Mouse (Mus musculus) embryonic facial prominence, embryonic 14.5 days (tissue): ENCODE results near the gene Fdxr. TPM values are rescaled to one million over a fixed set of nuclear protein-coding genes. Genes with fewer than 3 reads are reported as not detected.

ENCODE experiments used
- ATAC-seq: fragments of 200-750 bp; cut with Nextera tagmentation; 2 replicates; pipeline ENCODE4 v1.8.0; 2017; ENCODE audit warnings: low read depth, moderate number of reproducible peaks, moderate TSS enrichment
- DNase-seq: peaks from one replicate; pipeline ENCODE4 v3.0.0-alpha.2; 2015; ENCODE audit warnings: low spot score
- H3K27ac ChIP-seq: fragments of 300-500 bp; sonication (generic); replicated peaks from 2 replicates; pipeline ENCODE4 v1.5.1; 2014; ENCODE audit warnings: low read depth, mild to moderate bottlenecking, low read length, moderate library complexity
- H3K27me3 ChIP-seq: fragments of 300-500 bp; sonication (generic); replicated peaks from 2 replicates; pipeline ENCODE4 v1.6.1; 2014; ENCODE audit warnings: low read length; ENCODE audit not compliant: control insufficient read depth, insufficient read depth
- H3K36me3 ChIP-seq: fragments of 300-500 bp; sonication (generic); 2 replicates; pipeline ENCODE4 v1.6.1; 2014; ENCODE audit warnings: low read length, mixed read lengths; ENCODE audit not compliant: control insufficient read depth, insufficient read depth
- H3K4me1 ChIP-seq: fragments of 300-500 bp; sonication (generic); 2 replicates; pipeline ENCODE4 v1.6.1; 2014; ENCODE audit warnings: antibody characterized with exemption, low read length; ENCODE audit not compliant: control insufficient read depth, insufficient read depth
- H3K4me2 ChIP-seq: fragments of 300-500 bp; sonication (generic); 2 replicates; pipeline ENCODE4 v1.6.1; 2014; ENCODE audit warnings: low read depth, mild to moderate bottlenecking, low read length, moderate library complexity, mixed read lengths
- H3K4me3 ChIP-seq: fragments of 300-500 bp; sonication (generic); 2 replicates; pipeline ENCODE4 v1.5.1; 2014; ENCODE audit warnings: low read depth, mild to moderate bottlenecking, low read length
- H3K9ac ChIP-seq: fragments of 300-500 bp; sonication (generic); 2 replicates; pipeline ENCODE4 v1.6.1; 2014; ENCODE audit warnings: low read depth, mild to moderate bottlenecking, low read length, moderate library complexity, mixed read lengths
- H3K9me3 ChIP-seq: fragments of 300-500 bp; sonication (generic); 2 replicates; pipeline ENCODE4 v1.6.1; 2016; ENCODE audit warnings: low read length; ENCODE audit not compliant: control insufficient read depth
- WGBS: fragments of 180-500 bp; shearing (Covaris S2); extraction: QIAGEN DNeasy Blood & Tissue Kit; methylation state at CpG from one replicate; pipeline ENCODE4 v1.1.7; 2014; 5-methylcytosine and 5-hydroxymethylcytosine counted together
- polyA plus RNA-seq: library from polyadenylated mRNA; unstranded; fragments of >200 nt; fragmentation: Nextera tagmentation; extraction: Ambion mirVana; gene quantifications from 2 replicates; pipeline ENCODE4 v1.2.1, GENCODE M21; 2014

The Fdxr gene
- polyA plus RNA-seq, 1 experiment from 2014 or later = 10.4 TPM

DNA sequence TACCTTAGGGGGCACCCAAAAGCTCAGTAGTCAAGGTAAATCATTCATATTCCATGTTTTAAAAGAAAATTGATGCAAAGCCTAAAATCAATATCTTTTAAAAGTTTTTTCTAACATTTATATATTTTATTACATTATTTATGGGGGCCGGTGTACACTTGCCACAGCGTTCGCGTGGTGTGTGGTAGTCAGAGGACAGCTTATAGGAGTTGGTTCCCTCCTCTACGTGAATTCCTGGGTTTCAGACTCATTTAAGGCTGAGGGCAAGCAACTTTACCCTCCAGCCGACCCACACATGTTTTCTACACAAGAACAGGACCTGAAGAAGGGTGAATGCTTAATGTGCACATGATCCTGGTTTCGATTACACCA is 740 bp upstream of the Fdxr start:
- peak overlapping the region; percentile 85 for H3K27ac ChIP-seq
- WGBS = 17% methylated on average over 7 of the region's 7 CpGs
- H3K4me3 ChIP-seq = peak overlapping the region; percentile 60

DNA sequence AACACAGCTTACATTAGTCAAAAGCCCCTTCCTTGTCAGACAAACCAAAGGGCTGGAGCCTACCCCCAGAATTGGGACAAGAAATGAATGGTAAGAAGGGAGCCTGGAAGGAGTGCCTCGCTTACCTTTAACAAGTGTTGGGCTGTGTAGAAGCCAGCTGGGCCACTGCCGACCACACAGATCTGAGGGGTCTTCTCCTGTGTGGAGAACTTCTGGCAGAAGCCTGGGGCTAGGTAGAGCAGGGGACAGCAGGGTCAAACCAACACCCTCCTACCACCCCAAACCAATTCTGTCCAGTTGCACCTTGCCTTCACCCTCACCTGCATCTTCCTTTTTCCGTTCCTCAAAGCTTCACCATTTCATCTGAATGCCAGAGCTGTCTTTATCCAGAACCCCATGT is 896 bp downstream of the Fdxr start:
- Histone ChIP-seq H3K9ac (peak overlapping the region; percentile 76; the same call in 1 of the 2 replicates), H3K4me2 (peak overlapping the region; percentile 80), H3K27me3 (no peaks in the 10 kb centered on the region), H3K4me3 (peak overlapping the region; percentile 60), H3K4me1 (peaks cover 15% of the 10 kb centered on the region), H3K9me3 (no peaks in the 10 kb centered on the region), H3K27ac (no peak overlapping the region), H3K36me3 (no peaks in the 10 kb centered on the region)
- DNase-seq = no peak
- ATAC-seq = no peak
- 53% methylated on average over 3 of the region's 3 CpGs for WGBS

More for the DNA sequence above, 740 bp upstream of the Fdxr start:
- Histone ChIP-seq H3K4me1 (peaks cover 15% of the 10 kb centered on the region), H3K4me2 (peak overlapping the region; percentile 71), H3K27me3 (no peaks in the 10 kb centered on the region), H3K9me3 (no peaks in the 10 kb centered on the region), H3K36me3 (no peaks in the 10 kb centered on the region), H3K9ac (peak overlapping the region; percentile 72)
- DNase-seq (no peak), ATAC-seq (no peak)

DNA sequence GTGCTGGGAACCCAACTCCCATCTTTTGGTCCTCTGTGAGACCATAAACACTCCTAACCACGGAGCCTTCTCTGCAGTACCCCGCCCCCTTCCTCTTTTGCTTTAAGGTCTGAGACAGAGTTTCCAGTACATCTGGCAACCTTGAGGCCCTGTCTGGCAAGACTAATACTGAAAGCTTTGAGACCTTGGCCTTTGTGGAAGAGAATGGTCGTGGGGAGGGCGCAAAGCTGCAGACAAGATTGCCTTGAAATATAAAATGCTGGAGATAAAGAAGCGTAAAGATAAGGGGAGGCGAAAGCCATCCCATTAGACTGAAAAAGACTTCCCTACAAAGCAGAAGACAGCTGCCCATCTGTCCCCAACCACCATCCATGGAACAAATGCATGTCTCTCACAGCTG is 1.3 kb downstream of the Fdxr start:
- Histone ChIP-seq H3K27me3 (no peaks in the 10 kb centered on the region), H3K4me3 (no peak overlapping the region), H3K36me3 (no peaks in the 10 kb centered on the region), H3K9ac (0 out of 2 replicates have a peak overlapping the region, but pooled peaks have one; percentile 76), H3K27ac (no peak overlapping the region), H3K4me2 (0 out of 2 replicates have a peak overlapping the region, but pooled peaks have one; percentile 80), H3K9me3 (no peaks in the 10 kb centered on the region), H3K4me1 (peaks cover 15% of the 10 kb centered on the region)
- no peak for ATAC-seq
- WGBS = 78% methylated on average over 6 of the region's 6 CpGs
- DNase-seq = no peak

DNA sequence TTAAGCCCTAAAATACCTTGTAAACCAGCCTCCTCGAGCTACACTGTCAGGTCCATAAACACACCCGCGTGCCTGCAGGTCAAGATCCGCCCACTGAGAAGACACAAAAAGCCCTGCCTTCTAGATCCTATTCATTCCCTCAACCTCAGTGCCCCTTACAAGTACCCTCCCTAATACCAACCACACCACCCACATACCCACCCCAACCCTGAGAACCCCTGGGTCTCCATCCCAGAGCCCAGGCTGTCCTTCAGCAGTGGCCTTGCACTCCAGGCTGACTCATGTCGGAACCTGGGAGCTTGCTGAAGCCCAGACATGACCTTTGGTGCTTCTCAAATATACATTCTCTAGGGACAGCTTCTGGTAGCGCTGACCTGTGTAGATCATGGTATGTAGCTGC is 2.1 kb downstream of the Fdxr start:
- Histone ChIP-seq H3K4me1 (peaks cover 15% of the 10 kb centered on the region), H3K4me2 (no peak overlapping the region), H3K9me3 (no peaks in the 10 kb centered on the region), H3K4me3 (no peak overlapping the region), H3K27me3 (no peaks in the 10 kb centered on the region), H3K9ac (no peak overlapping the region), H3K36me3 (no peaks in the 10 kb centered on the region), H3K27ac (no peak overlapping the region)
- DNase-seq (no peak), ATAC-seq (no peak)
- 90% methylated on average over 6 of the region's 6 CpGs for WGBS

DNA sequence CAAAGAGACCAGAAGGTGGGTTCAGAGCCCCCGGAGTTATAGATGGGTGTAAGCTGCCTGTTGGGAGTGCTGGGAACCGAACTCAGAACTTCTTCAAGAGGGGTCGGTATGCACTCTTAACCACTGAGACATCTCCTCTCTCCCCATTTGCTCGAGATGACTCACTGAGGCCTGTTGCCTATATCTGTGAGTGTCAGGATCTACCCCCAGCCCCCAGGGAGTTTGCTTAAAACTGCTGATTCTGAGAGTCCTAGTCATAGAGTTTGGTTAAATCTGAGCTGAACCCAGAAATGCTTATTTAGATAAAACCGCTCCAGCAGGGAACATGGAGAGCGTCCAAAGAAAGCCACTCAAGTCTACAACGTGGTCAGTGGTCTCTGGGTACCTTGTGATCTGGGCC is 2.7 kb downstream of the Fdxr start:
- ATAC-seq = no peak
- 79% methylated on average over 7 of the region's 7 CpGs for WGBS

DNA sequence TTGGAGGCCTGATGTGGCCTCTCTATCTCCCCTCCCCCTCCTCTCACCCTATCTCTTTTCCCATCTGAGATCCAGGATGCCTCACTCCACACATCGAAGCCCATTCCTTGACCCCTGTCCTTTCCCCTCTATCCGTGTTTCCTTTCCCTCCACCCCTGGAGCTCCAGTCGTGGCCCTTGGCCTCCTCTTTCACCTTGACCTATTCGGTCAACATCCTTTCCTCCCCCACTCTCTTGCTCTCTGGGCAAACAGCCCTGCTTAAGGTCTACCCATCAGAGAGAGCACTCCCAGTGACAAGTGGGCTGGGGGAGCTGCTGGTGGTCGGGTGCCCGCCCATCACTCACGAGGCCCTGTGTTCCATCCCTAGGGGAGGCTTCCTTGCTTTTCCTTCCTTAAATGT is 3.1 kb downstream of the Fdxr start:
- Histone ChIP-seq H3K9me3 (no peaks in the 10 kb centered on the region), H3K9ac (no peak overlapping the region), H3K36me3 (peaks cover 9% of the 10 kb centered on the region; the same call in 1 of the 2 replicates), H3K27me3 (peaks cover 2% of the 10 kb centered on the region), H3K4me3 (no peak overlapping the region), H3K27ac (no peak overlapping the region), H3K4me2 (no peak overlapping the region), H3K4me1 (peaks cover 15% of the 10 kb centered on the region)
- WGBS = 50% methylated on average over 7 of the region's 7 CpGs
- DNase-seq = no peak
- ATAC-seq = no peak

More for the DNA sequence above, 2.7 kb downstream of the Fdxr start:
- Histone ChIP-seq H3K27me3 (no peaks in the 10 kb centered on the region), H3K27ac (no peak overlapping the region), H3K36me3 (peaks cover 5% of the 10 kb centered on the region; the same call in 1 of the 2 replicates), H3K9me3 (no peaks in the 10 kb centered on the region), H3K4me3 (no peak overlapping the region), H3K9ac (no peak overlapping the region), H3K4me2 (no peak overlapping the region), H3K4me1 (peaks cover 15% of the 10 kb centered on the region)
- no peak for DNase-seq

DNA sequence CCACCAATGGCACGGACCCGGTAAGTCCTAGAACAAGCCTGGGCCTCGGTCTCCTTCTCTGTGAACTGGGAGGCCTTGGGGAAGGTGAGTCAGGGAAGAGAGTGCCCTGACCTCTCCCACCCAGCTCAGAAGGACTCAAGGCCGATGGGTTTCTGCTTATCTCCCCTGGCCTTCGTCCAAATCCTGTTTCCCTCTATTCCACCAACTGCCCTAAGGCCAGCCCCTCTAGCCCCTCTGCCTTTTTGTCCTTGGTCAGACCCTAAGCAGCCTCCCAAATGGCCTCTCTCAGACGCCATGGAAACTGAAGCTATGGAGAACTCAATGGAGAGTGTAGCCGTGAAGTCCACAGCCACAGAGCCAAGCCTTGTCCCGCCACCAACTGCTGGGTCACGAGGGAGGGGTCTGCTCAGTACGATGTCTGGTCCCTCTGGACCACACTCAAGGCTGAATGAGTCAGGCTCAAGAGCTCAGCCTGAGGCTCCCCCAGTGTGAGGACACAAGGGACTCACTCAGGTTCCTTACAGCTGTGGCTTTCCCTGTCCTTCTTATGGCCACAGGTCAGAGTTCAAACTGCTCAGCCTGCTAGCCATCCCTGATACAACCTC is 3.9 kb downstream of the Fdxr start:
- DNase-seq = no peak
- 65% methylated on average over 10 of the region's 10 CpGs for WGBS
- Histone ChIP-seq H3K9me3 (no peaks in the 10 kb centered on the region), H3K27me3 (peaks cover 9% of the 10 kb centered on the region), H3K4me1 (peaks cover 12% of the 10 kb centered on the region), H3K4me3 (no peak overlapping the region), H3K9ac (no peak overlapping the region), H3K4me2 (no peak overlapping the region), H3K36me3 (peaks cover 15% of the 10 kb centered on the region; the same call in 1 of the 2 replicates), H3K27ac (no peak overlapping the region)
- no peak for ATAC-seq

DNA sequence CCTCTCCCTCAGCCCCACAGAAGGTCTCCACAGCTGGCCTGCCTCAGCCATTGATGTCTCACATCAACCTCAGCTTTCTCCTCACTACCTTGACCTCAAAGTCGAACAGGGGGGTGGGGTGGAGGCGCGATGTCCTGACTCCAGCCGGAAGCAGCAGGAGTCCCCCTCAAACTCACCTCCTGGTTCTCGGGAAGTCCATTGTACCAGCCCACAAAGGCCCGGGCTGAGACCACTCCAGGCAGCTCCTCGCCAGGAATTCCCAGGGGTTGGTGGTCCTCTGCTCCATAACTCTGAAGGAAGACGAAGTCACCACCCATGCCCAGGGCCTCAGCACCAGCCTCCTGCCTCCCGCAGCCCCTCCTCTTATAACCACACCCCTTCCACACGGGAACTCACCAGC is 5.4 kb downstream of the Fdxr start:
- no peak for ATAC-seq

DNA sequence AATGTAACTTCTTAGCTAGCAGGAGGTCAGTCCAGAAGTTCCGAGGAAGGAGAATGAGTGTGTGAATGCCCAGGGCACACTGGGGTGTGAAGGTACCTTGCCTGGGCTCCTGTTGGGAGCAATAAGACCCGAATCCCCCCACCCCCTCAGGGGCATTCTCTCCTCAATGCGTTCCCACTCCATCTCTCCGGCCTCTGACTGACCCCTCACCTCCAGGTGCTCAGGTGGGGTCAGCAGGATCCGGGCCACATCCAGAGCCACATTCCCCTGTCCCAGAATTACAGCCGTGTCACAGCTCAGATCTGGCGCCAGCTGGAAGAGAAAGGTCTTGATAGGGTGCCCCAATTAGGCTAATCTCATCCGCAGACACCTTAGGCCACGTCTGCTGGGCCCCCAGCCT is 5.8 kb downstream of the Fdxr start:
- peaks cover 29% of the 10 kb centered on the region for H3K27me3 ChIP-seq
- H3K4me1 ChIP-seq = peaks cover 16% of the 10 kb centered on the region
- peaks cover 18% of the 10 kb centered on the region; the same call in 1 of the 2 replicates for H3K36me3 ChIP-seq
- H3K9ac ChIP-seq = no peak overlapping the region
- WGBS = 68% methylated on average over 9 of the region's 9 CpGs
- no peak overlapping the region for H3K27ac ChIP-seq
- no peak overlapping the region for H3K4me3 ChIP-seq
- no peaks in the 10 kb centered on the region for H3K9me3 ChIP-seq
- ATAC-seq = no peak
- no peak overlapping the region for H3K4me2 ChIP-seq
- DNase-seq = no peak

More for the DNA sequence above, 5.4 kb downstream of the Fdxr start:
- H3K9me3 ChIP-seq = no peaks in the 10 kb centered on the region
- no peak overlapping the region for H3K27ac ChIP-seq
- peaks cover 25% of the 10 kb centered on the region for H3K27me3 ChIP-seq
- WGBS = 66% methylated on average over 10 of the region's 10 CpGs
- no peak overlapping the region for H3K9ac ChIP-seq
- H3K4me1 ChIP-seq = peaks cover 16% of the 10 kb centered on the region
- no peak for DNase-seq
- H3K4me3 ChIP-seq = no peak overlapping the region
- H3K4me2 ChIP-seq = no peak overlapping the region
- H3K36me3 ChIP-seq = peaks cover 18% of the 10 kb centered on the region; the same call in 1 of the 2 replicates
